Mouse (Mus musculus) brain, embryonic 14.5 days (tissue): ENCODE data around the gene Rnpep.

Experiments
- CTCF ChIP-seq: fragments of 200-500 bp; IDR thresholded peaks from 2 replicates; pipeline ENCODE4 v1.5.1; 2012; ENCODE audit warnings: inconsistent platforms, mild to moderate bottlenecking, moderate library complexity, borderline replicate concordance; ENCODE audit not compliant: insufficient read depth, insufficient read length; ENCODE audit errors: extremely low read depth
- POLR2A ChIP-seq: fragments of 200-500 bp; IDR thresholded peaks from 2 replicates; pipeline ENCODE4 v1.6.1; 2012; ENCODE audit warnings: mild to moderate bottlenecking, inconsistent platforms, borderline replicate concordance; ENCODE audit not compliant: poor library complexity, insufficient read depth, insufficient read length, severe bottlenecking; ENCODE audit errors: extremely low read depth

DNA sequence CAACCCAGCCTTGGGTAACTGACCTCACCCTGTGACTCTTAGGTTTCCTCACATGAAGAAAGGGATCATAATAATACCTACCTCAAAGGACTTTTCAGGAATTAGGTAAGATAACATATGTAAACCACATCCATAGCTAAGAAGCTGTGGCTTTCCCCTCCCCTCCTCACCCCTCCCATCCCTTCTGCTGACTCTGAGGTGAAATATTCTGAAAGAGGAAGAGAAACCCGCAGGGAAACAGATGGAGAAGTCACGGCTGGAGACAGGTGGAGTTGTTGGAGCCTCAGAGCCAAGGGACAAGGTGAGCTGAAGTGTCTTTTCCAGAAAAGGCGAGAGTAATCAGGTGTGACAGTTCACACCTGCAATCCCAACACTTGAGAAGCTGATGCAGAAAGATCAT lies 59.7 kb downstream of the Rnpep start:
- TF ChIP-seq CTCF = no peak
- TF ChIP-seq POLR2A = no peak
